23 mouse cellular contexts compared by ENCODE assay signal in the genomic region with DNA sequence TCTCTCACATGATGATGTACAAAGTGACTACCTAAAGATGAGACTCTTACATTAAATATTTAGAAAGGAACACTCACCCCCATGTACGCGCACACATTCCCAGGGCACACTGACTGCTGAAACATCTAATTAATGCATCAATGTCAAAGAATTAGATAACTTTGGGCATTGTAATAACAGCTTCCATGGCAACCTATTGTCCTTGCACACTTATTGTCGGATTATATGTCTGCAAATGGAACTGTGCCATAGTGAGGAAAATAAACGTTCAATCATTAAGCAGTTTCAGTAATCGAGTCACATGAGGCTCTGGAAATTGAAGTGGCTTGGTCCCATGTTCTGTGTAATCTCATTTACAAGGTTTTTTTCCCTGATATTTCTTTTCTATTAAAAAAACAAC.
"Had no signal": no experiment of that assay in that cellular context is flagged by ENCODE, and none has a peak within 500 bp of the region (broad histone marks: within the 10 kb centered on the region; RNA-seq: fewer than 3 reads in every experiment).

No protein-coding gene starts in this region.

- H3K9ac ChIP-seq: limb, embryonic 13.5 days; liver, embryonic 12.5 days; liver, embryonic 15.5 days; lung, embryonic 15.5 days; midbrain, embryonic 13.5 days; neural tube, embryonic 12.5 days; neural tube, embryonic 15.5 days; stomach, embryonic 15.5 days had no signal

- H3K36me3 ChIP-seq: limb, embryonic 10.5 days; limb, embryonic 13.5 days; liver, embryonic 12.5 days; liver, embryonic 15.5 days; lung, embryonic 15.5 days; midbrain, embryonic 10.5 days; midbrain, embryonic 13.5 days; neural tube, embryonic 12.5 days; neural tube, embryonic 15.5 days; stomach, embryonic 15.5 days had no signal

- ATAC-seq: liver, embryonic 12.5 days; midbrain, embryonic 13.5 days had no signal

- H3K27ac ChIP-seq: kidney, postnatal 0 days; layer of hippocampus, adult 2 months; limb, embryonic 10.5 days; limb, embryonic 13.5 days; liver, embryonic 12.5 days; liver, embryonic 15.5 days; lung, embryonic 15.5 days; midbrain, embryonic 10.5 days; midbrain, embryonic 13.5 days; neural tube, embryonic 12.5 days; neural tube, embryonic 15.5 days; stomach, embryonic 15.5 days had no signal

- H3K27me3 ChIP-seq: limb, embryonic 13.5 days; liver, embryonic 12.5 days; liver, embryonic 15.5 days; lung, embryonic 15.5 days; megakaryocyte, embryonic 14.5 days; midbrain, embryonic 13.5 days; neural tube, embryonic 12.5 days; neural tube, embryonic 15.5 days; stomach, embryonic 15.5 days had no signal

- H3K4me1 ChIP-seq: liver, embryonic 12.5 days; liver, embryonic 15.5 days; lung, embryonic 15.5 days; megakaryocyte, embryonic 14.5 days; midbrain, embryonic 13.5 days; neural tube, embryonic 12.5 days; neural tube, embryonic 15.5 days; stomach, embryonic 15.5 days had no signal

- H3K4me2 ChIP-seq: limb, embryonic 13.5 days; liver, embryonic 12.5 days; liver, embryonic 15.5 days; lung, embryonic 15.5 days; midbrain, embryonic 13.5 days; neural tube, embryonic 12.5 days; neural tube, embryonic 15.5 days; stomach, embryonic 15.5 days had no signal

- H3K4me3 ChIP-seq: layer of hippocampus, adult 2 months; limb, embryonic 10.5 days; limb, embryonic 13.5 days; liver, embryonic 12.5 days; liver, embryonic 15.5 days; lung, embryonic 15.5 days; megakaryocyte, embryonic 14.5 days; midbrain, embryonic 10.5 days; midbrain, embryonic 13.5 days; neural tube, embryonic 12.5 days; neural tube, embryonic 15.5 days; stomach, embryonic 15.5 days had no signal

- H3K9me3 ChIP-seq: limb, embryonic 10.5 days; limb, embryonic 13.5 days; liver, embryonic 12.5 days; liver, embryonic 15.5 days; lung, embryonic 15.5 days; midbrain, embryonic 10.5 days; midbrain, embryonic 13.5 days; neural tube, embryonic 12.5 days; neural tube, embryonic 15.5 days; stomach, embryonic 15.5 days had no signal

- DNase-seq: kidney, postnatal 25 days; layer of hippocampus, adult 9-11 months; liver; lung, adult 18-20 months; lung, postnatal 10 days; lung, postnatal 36 days; right cerebral cortex, adult 18-20 months; right cerebral cortex, postnatal 14 days; spleen, adult 18-20 months; thymus, postnatal 25 days had no signal
